Comparison of ENCODE assay signal across 23 mouse cellular contexts in genomic region chr16:91202989-91203388, GRCm38 (mm10). TPM values are rescaled to one million over a fixed set of nuclear protein-coding genes. Genes with fewer than 3 reads are reported as not detected.
"Had no signal": no experiment of that assay in that cellular context is flagged by ENCODE, and none has a peak within 500 bp of the region (broad histone marks: within the 10 kb centered on the region; RNA-seq: fewer than 3 reads in every experiment).

No protein-coding gene starts in this region.

- H3K9me3 ChIP-seq: midbrain, embryonic 12.5 days; neural tube, embryonic 13.5 days; neural tube, embryonic 15.5 days had no signal

- H3K27ac ChIP-seq: midbrain, embryonic 10.5 days; midbrain, embryonic 12.5 days; neural tube, embryonic 13.5 days; neural tube, embryonic 15.5 days had no signal

- H3K36me3 ChIP-seq: midbrain, embryonic 10.5 days; midbrain, embryonic 12.5 days; neural tube, embryonic 13.5 days; neural tube, embryonic 15.5 days had no signal

- H3K9ac ChIP-seq: lung, embryonic 14.5 days; midbrain, embryonic 12.5 days; neural tube, embryonic 13.5 days; neural tube, embryonic 15.5 days had no signal

- DNase-seq: lung, adult 18-20 months; lung, embryonic 14.5 days; lung, postnatal 10 days; lung, postnatal 4 days; midbrain, embryonic 14.5 days; retina, postnatal 1 day; right cerebral cortex, postnatal 25 days; right cerebral cortex, postnatal 4 days; spleen, adult 18-20 months; thymus, adult 18-20 months; thymus, postnatal 14 days; thymus, postnatal 36 days had no signal

- H3K4me2 ChIP-seq: lung, embryonic 14.5 days; midbrain, embryonic 12.5 days; neural tube, embryonic 13.5 days; neural tube, embryonic 15.5 days had no signal

- ATAC-seq: midbrain, embryonic 16.5 days had no signal

- H3K4me1 ChIP-seq: neural tube, embryonic 13.5 days; neural tube, embryonic 15.5 days had no signal

- H3K4me3 ChIP-seq: midbrain, embryonic 10.5 days; midbrain, embryonic 12.5 days; myocyte; neural tube, embryonic 13.5 days; neural tube, embryonic 15.5 days had no signal

RNA-seq across cellular contexts. Expression of gene Olig2, which starts 22.3 kb away (rescaled TPM):
- total RNA-seq: megakaryocyte-erythroid progenitor cell, adult 5-6 weeks had no signal
- polyA plus RNA-seq: lung, embryonic 14.5 days; lung, embryonic 16.5 days; myocyte; small intestine, adult 2 months; stomach, embryonic 14.5 days; stomach, embryonic 16.5 days had no signal
